Mouse (Mus musculus): Measurements from ENCODE around the gene Tm9sf4.

- no peak for TF ChIP-seq POLR2AphosphoS5 (IDR thresholded peaks at IDR 0.05; ENCODE audit: insufficient replicate concordance, low read depth, low read length)
- no peak for TF ChIP-seq CTCF (IDR thresholded peaks at IDR 0.05; ENCODE audit: low read depth, low read length)
- no peak for TF ChIP-seq GATA1 (IDR thresholded peaks at IDR 0.05; ENCODE audit: borderline replicate concordance, low read length)
- TF ChIP-seq TAL1 (conservative IDR thresholded peaks at IDR 0.05; ENCODE audit: low read depth, low read length) = peak; percentile 76
- TF ChIP-seq GATA2 (IDR thresholded peaks at IDR 0.05; ENCODE audit: borderline replicate concordance, low read depth, low read length) = no peak
These were observed 66.9 kb downstream of the Tm9sf4 start for GRCm38 (mm10) chr2:153227959-153228358.

All from G1E (cell line).